Mouse (Mus musculus) midbrain, embryonic 13.5 days (tissue): ENCODE results near the gene Cxcl14. TPM values are rescaled to one million over a fixed set of nuclear protein-coding genes. Genes with fewer than 3 reads are reported as not detected.
A peak's percentile ranks its signal among the peaks of the same experiment; 100 is the strongest.

Experiments used
- ATAC-seq: fragments of 200-750 bp; cut with Nextera tagmentation; 2 replicates; pipeline ENCODE4 v1.8.0; 2017; ENCODE audit warnings: mild to moderate bottlenecking, moderate TSS enrichment, moderate library complexity
- H3K27ac ChIP-seq: fragments of 300-500 bp; sonication (generic); 2 replicates; pipeline ENCODE4 v1.5.1; 2015; ENCODE audit warnings: inconsistent platforms, mild to moderate bottlenecking, moderate library complexity
- H3K27me3 ChIP-seq: fragments of 300-500 bp; sonication (generic); 2 replicates; pipeline ENCODE4 v1.6.1; 2015; ENCODE audit warnings: mild to moderate bottlenecking, inconsistent platforms
- H3K36me3 ChIP-seq: fragments of 300-500 bp; sonication (generic); 2 replicates; pipeline ENCODE4 v1.6.1; 2015; ENCODE audit warnings: mild to moderate bottlenecking, inconsistent platforms
- H3K4me1 ChIP-seq: fragments of 300-500 bp; sonication (generic); replicated peaks from 2 replicates; pipeline ENCODE4 v1.6.1; 2015; ENCODE audit warnings: inconsistent platforms
- H3K4me2 ChIP-seq: fragments of 300-500 bp; sonication (generic); replicated peaks from 2 replicates; pipeline ENCODE4 v1.6.1; 2015; ENCODE audit warnings: moderate library complexity, mild to moderate bottlenecking, inconsistent platforms
- H3K4me3 ChIP-seq: fragments of 300-500 bp; sonication (generic); replicated peaks from 2 replicates; pipeline ENCODE4 v1.5.1; 2015; ENCODE audit warnings: mild to moderate bottlenecking, inconsistent platforms
- H3K9ac ChIP-seq: fragments of 300-500 bp; sonication (generic); replicated peaks from 2 replicates; pipeline ENCODE4 v1.6.1; 2015; ENCODE audit warnings: mild to moderate bottlenecking, inconsistent platforms
- H3K9me3 ChIP-seq: fragments of 300-500 bp; sonication (generic); 2 replicates; pipeline ENCODE4 v1.6.1; 2016; ENCODE audit warnings: mild to moderate bottlenecking, inconsistent platforms
- WGBS: fragments of 180-500 bp; shearing (Covaris S2); methylation state at CpG from one replicate; pipeline ENCODE4 v1.1.7; 2015; 5-methylcytosine and 5-hydroxymethylcytosine counted together
- polyA plus RNA-seq: library from polyadenylated mRNA; unstranded; fragments of >200 nt; fragmentation: Nextera tagmentation; extraction: Ambion mirVana; gene quantifications from 2 replicates; pipeline ENCODE4 v1.2.1, GENCODE M21; 2015

Gene Cxcl14
- polyA plus RNA-seq, 1 experiment from 2014 or later = 7.4 TPM

- Histone ChIP-seq H3K36me3 (no peaks in the 10 kb centered on the region), H3K27ac (peak overlapping the region; percentile 76), H3K9me3 (no peaks in the 10 kb centered on the region), H3K4me1 (peaks cover 57% of the 10 kb centered on the region), H3K4me3 (peak overlapping the region; percentile 34), H3K27me3 (peaks cover 96% of the 10 kb centered on the region), H3K9ac (peak overlapping the region; percentile 46; the same call in 1 of the 2 replicates), H3K4me2 (peak overlapping the region; percentile 65)
- peak; percentile 55 for ATAC-seq
- WGBS = under 1% methylated on average over 52 of the region's 55 CpGs
Observed at GRCm38 (mm10) chr13:56259021-56259925, 37.1 kb downstream of the Cxcl14 start.

GRCm38 (mm10) chr13:56258196-56259020 is 37.9 kb downstream of the Cxcl14 start:
- WGBS = under 1% methylated on average over 52 of the region's 52 CpGs
- peak overlapping the region; percentile 46; the same call in 1 of the 2 replicates for H3K9ac ChIP-seq
- peaks cover 96% of the 10 kb centered on the region for H3K27me3 ChIP-seq
- ATAC-seq = peak; percentile 64
- peak overlapping the region; percentile 76 for H3K27ac ChIP-seq
- peaks cover 63% of the 10 kb centered on the region for H3K4me1 ChIP-seq
- no peaks in the 10 kb centered on the region for H3K36me3 ChIP-seq
- no peaks in the 10 kb centered on the region for H3K9me3 ChIP-seq
- H3K4me2 ChIP-seq = peak overlapping the region; percentile 65
- peak overlapping the region; percentile 34 for H3K4me3 ChIP-seq

- Histone ChIP-seq H3K4me2 (peak overlapping the region; percentile 65), H3K9me3 (no peaks in the 10 kb centered on the region), H3K4me3 (no peak overlapping the region), H3K4me1 (peaks cover 71% of the 10 kb centered on the region), H3K9ac (no peak overlapping the region), H3K27me3 (peaks cover 96% of the 10 kb centered on the region), H3K27ac (no peak overlapping the region), H3K36me3 (no peaks in the 10 kb centered on the region)
- WGBS = 3% methylated on average over 12 of the region's 12 CpGs
- ATAC-seq = no peak
Observed at GRCm38 (mm10) chr13:56257469-56258153, 38.7 kb downstream of the Cxcl14 start.

- Histone ChIP-seq H3K9ac (no peak overlapping the region), H3K4me3 (no peak overlapping the region), H3K4me1 (peaks cover 79% of the 10 kb centered on the region), H3K36me3 (no peaks in the 10 kb centered on the region), H3K9me3 (no peaks in the 10 kb centered on the region), H3K4me2 (peak overlapping the region; percentile 23), H3K27me3 (peaks cover 95% of the 10 kb centered on the region), H3K27ac (no peak overlapping the region; the same call in 1 of the 2 replicates)
- WGBS = 6% methylated on average over 14 of the region's 14 CpGs
- ATAC-seq = no peak
Observed at GRCm38 (mm10) chr13:56256716-56257299, 39.5 kb downstream of the Cxcl14 start.

GRCm38 (mm10) chr13:56253379-56253778 is 43.0 kb downstream of the Cxcl14 start:
- Histone ChIP-seq H3K9me3 (no peaks in the 10 kb centered on the region), H3K4me3 (no peak overlapping the region), H3K4me1 (peaks cover 81% of the 10 kb centered on the region), H3K9ac (no peak overlapping the region), H3K27ac (no peak overlapping the region), H3K27me3 (peaks cover 98% of the 10 kb centered on the region), H3K4me2 (0 out of 2 replicates have a peak overlapping the region, but pooled peaks have one; percentile 64), H3K36me3 (no peaks in the 10 kb centered on the region)
- 17% methylated on average over 3 of the region's 3 CpGs for WGBS
- no peak for ATAC-seq

DNA sequence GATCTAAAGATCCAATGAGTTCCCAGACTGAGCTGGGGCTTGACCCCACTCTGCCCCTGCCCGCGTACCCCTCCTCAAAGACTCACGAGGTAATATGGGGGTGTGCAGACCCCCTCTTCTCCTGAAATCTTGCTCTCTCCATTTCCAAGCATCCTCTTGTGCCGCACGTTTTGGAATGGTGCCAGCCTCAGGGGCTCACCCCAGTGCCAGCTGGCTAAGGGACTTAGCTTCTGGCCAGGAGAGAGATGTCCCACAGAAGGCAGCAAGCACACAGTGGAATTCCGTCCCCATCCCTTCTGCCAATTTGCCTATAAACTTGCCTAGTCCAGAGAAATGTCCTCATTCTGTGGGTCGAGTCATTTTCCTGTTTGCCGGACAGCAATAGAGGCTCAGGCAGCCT is 43.6 kb downstream of the Cxcl14 start:
- 4% methylated on average over 8 of the region's 8 CpGs for WGBS
- peak overlapping the region; percentile 38 for H3K4me3 ChIP-seq
- peaks cover 75% of the 10 kb centered on the region for H3K4me1 ChIP-seq
- no peak overlapping the region for H3K9ac ChIP-seq
- ATAC-seq = peak; percentile 6
- H3K9me3 ChIP-seq = no peaks in the 10 kb centered on the region
- H3K27me3 ChIP-seq = peaks cover 98% of the 10 kb centered on the region
- 0 out of 2 replicates have a peak overlapping the region, but pooled peaks have one; percentile 76 for H3K27ac ChIP-seq
- no peaks in the 10 kb centered on the region for H3K36me3 ChIP-seq
- H3K4me2 ChIP-seq = peak overlapping the region; percentile 64

GRCm38 (mm10) chr13:56251924-56252619 is 44.3 kb downstream of the Cxcl14 start, which contains the start of gene Neurog1:
Neurog1 (minus strand) TSS chr13:56252163.
- H3K4me2 ChIP-seq = peak within 1 kb of the TSS; percentile 64
- H3K9ac ChIP-seq = peak within 1 kb of the TSS; percentile 45
- no peaks in the 10 kb centered on the region for H3K36me3 ChIP-seq
- WGBS = under 1% methylated on average over 65 of the region's 65 CpGs
- H3K9me3 ChIP-seq = no peaks in the 10 kb centered on the region
- peak within 1 kb of the TSS; percentile 76 for H3K27ac ChIP-seq
- H3K4me1 ChIP-seq = peaks cover 68% of the 10 kb centered on the region
- peaks cover 98% of the 10 kb centered on the region for H3K27me3 ChIP-seq
- ATAC-seq = peak; percentile 81
- peak within 1 kb of the TSS; percentile 38 for H3K4me3 ChIP-seq

DNA sequence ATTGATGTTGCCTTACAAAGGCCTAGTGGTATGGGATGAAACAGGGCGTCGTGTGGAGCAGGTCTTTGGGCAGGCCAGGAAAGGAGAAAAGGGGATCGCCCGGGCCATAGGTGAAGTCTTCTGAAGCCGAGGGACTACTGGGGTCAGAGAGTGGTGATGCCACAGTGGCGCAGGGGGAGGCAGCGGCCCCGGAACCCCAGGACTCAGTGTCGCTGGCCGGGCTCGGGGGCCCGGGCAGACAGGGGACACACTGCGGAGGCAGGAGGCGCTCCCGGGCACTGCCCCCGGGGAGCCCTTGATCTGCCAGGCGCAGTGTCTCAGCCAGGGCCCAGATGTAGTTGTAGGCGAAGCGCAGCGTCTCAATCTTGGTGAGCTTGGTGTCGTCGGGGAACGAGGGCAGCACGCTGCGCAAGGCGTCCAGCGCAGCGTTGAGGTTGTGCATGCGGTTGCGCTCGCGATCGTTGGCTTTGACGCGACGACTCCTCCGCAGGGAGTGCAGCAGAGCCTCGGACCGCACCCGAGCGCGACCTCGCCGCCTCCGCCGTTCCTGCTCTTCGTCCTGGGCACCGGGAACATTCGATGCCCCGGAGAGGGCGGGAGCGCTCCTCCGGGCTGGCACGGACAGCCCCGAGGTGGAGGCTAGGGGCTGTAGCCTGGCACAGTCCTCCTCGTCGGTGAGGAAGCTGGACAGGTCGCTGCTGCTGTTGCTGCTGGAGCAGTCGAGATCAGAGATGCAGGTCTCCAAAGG is 45.0 kb downstream of the Cxcl14 start:
- Histone ChIP-seq H3K9ac (peak overlapping the region; percentile 45), H3K4me2 (peak overlapping the region; percentile 64), H3K4me1 (peaks cover 60% of the 10 kb centered on the region), H3K27me3 (peaks cover 98% of the 10 kb centered on the region), H3K36me3 (no peaks in the 10 kb centered on the region), H3K27ac (peak overlapping the region; percentile 76), H3K9me3 (no peaks in the 10 kb centered on the region), H3K4me3 (peak overlapping the region; percentile 38)
- ATAC-seq = peak; percentile 15; the same call in 1 of the 2 replicates
- under 1% methylated on average over 59 of the region's 59 CpGs for WGBS

- Histone ChIP-seq H3K4me3 (peak overlapping the region; percentile 38), H3K4me1 (peaks cover 53% of the 10 kb centered on the region), H3K27ac (no peak overlapping the region; the same call in 1 of the 2 replicates), H3K36me3 (no peaks in the 10 kb centered on the region), H3K9me3 (no peaks in the 10 kb centered on the region), H3K4me2 (peak overlapping the region; percentile 64), H3K27me3 (peaks cover 98% of the 10 kb centered on the region), H3K9ac (peak overlapping the region; percentile 45)
- WGBS = under 1% methylated on average over 13 of the region's 14 CpGs
- no peak for ATAC-seq
Observed at GRCm38 (mm10) chr13:56250551-56251161, 45.7 kb downstream of the Cxcl14 start.
